Mouse (Mus musculus) kidney, postnatal 25 days (tissue): ENCODE measurements around the gene C1s1.
"Not testable (repeated sequence)": the region's sequence is repeated elsewhere in the genome, so short reads cannot be mapped to it uniquely, and the experiment has no call there.

Experiments
- DNase-seq, 2 experiments: peaks; one replicate each; pipeline ENCODE4 v3.0.0; 2021; ENCODE audit warnings: mixed read lengths in 2 of 2

The C1s1 gene

DNA sequence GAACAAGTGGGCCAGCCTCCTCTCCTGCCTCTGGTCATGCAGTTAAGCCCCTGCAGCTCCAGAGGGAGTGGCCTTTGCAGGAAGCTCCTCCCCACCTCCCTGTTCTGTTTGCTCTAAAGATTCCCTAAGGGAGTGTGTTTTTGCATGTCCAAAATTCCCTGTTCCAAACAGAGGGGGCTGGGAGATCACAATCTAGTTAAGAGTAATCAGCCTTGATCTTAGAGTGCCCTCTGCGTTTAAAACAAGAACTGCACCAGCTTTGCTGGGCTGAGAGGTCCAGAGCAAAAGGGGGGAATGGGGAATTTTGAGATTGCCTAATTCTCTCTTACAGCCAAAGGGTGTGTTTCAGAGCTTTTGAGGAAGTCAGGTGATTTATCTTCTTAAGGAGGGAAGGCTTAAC lies at the start of gene C1s1:
Gene C1s1, minus strand, starts transcription at position 76 of the 400 bp plus-strand sequence.
- peak in 1 of 2 experiments; percentile 80 for DNase-seq

DNA sequence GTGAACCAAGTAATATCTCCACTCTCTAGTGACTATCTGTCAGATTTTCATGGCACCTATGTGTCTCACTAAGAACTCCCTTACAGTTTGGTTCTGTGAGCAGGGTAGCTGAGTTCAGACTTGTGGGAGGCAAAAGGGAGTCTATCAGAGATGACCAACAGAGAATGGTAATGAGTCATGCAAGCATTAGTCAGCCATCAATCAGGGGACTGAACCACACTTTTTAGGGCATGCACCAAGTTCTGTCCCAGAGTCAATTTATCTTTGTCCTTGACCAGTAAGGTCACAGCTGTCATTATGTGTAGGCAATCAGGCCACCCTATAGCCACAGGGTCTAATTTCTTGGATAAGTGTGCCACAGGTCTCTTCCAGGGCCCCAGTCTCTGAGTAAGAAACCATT lies 46.6 kb upstream of the C1s1 start:
- no peak for DNase-seq

DNA sequence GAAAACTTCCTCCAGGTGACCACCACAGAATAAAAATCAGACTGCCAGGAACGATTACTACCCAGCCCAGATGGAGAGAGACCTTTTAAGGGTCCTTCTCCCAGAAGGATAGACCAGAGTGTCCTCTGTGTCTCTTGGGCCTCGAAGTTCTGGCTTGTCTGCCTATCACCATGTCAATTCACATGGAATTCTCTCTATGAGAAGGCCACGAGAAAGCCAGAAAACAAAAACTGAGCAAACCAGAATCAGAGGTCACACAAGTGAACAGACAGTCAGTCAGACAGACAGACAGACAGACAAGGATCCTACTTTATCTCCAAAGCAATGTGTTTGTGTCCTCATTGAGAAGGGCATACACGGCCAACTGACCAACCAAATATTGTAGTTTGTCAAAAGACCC lies 44.1 kb upstream of the C1s1 start:
- DNase-seq = no peak

- DNase-seq = no peak
These were observed 43.6 kb upstream of the C1s1 start for GRCm38 (mm10) chr6:124585761-124586160.

GRCm38 (mm10) chr6:124584935-124585334 lies 42.8 kb upstream of the C1s1 start:
- no peak for DNase-seq

- no peak for DNase-seq
These were observed 40.1 kb upstream of the C1s1 start for GRCm38 (mm10) chr6:124582231-124582630.

DNA sequence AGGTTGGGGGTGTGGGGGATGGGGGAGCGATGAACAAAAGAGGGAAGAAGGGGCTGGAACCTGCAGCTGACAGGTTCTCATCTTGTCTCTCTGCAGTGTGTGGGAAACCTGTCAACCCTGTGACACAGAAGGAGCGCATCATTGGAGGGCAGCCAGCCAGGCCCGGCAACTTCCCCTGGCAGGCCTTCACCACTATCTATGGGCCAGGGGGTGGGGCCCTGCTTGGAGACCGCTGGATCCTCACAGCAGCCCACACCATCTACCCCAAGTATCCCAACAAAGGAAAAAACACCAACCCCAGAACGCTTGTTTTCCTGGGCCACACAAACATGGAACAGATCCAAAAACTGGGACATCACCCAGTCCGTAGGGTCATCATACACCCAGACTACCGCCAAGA lies 38.0 kb upstream of the C1s1 start:
- DNase-seq = not testable (repeated sequence)

DNA sequence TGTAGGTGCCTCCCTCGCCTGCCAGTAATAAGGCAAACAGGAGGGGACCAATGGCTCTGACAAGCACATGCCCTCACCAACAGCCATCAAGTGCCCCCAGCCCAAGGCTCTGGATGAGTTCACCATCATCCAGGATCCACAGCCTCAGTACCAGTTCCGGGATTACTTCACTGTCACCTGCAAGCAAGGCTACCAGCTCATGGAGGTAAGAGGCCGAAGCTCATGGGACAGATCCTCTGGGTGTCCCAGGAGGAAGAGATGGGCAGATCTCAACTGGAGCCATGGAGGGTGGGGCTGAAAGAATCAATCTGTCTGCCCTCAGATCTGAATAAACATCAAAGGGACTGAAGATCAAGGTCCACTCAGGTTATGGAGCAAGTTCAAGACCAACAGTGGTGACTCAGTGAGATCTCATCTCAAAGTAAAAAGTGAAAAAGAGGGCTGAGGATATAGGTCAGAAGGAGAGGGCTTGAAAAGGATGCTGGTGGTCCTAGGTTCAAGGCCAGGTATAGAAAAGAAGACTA lies 33.1 kb upstream of the C1s1 start:
- DNase-seq = not testable (repeated sequence)

DNA sequence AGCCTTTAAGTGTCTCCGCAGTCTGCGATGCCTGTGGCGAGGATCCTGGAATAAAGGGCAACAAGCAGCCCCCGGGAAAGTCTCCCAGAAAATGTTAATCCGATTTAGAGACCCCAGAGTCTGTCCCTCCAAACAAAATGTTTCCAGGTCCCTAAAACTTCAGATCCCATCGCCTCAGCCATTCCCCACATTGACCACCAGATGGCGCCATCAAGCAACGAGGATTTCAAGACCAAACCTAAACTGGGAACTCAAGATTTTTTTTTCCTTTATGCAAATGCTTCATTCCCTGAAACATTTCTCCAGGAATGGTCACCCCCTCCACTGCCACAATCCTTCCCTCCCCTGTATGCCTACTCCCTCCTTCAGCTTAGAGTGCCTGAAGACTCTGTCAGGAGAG lies 27.9 kb upstream of the C1s1 start, which contains the start of gene C1rb:
Gene C1rb, plus strand, starts transcription at position 269 of the 400 bp plus-strand sequence.
- DNase-seq = peak; percentile 58 to 75

GRCm38 (mm10) chr6:124561611-124562010 lies 19.5 kb upstream of the C1s1 start:
- not testable (repeated sequence) for DNase-seq

- DNase-seq = not testable (repeated sequence)
These were observed 19.0 kb upstream of the C1s1 start for GRCm38 (mm10) chr6:124561156-124561555.

- not testable (repeated sequence) for DNase-seq
These were observed 13.8 kb upstream of the C1s1 start for GRCm38 (mm10) chr6:124555956-124556355.

- no peak for DNase-seq
These were observed 10.6 kb upstream of the C1s1 start for GRCm38 (mm10) chr6:124552766-124553165.

- DNase-seq = no peak
These were observed 6.9 kb upstream of the C1s1 start for GRCm38 (mm10) chr6:124549023-124549550.

DNA sequence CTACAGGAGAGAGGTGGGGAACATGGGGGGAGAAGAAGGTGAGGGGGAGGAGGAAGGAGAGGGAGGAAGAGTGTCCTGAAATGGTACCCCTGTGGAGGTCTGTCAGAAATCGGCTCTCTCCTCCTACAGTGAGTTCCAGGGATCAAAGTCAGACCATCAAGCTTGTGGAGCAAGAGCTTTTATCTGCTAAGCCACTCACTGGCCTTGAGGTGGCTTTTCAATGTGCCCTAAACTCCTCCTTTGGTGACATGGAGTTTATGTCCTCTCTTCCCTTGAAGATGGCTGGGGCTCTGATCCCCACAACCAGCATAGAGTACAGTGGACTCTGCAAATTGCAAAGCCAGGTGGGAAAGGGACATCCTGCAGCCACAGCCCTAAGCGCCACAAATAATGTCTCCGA lies 5.8 kb upstream of the C1s1 start:
- not testable (repeated sequence) for DNase-seq

DNA sequence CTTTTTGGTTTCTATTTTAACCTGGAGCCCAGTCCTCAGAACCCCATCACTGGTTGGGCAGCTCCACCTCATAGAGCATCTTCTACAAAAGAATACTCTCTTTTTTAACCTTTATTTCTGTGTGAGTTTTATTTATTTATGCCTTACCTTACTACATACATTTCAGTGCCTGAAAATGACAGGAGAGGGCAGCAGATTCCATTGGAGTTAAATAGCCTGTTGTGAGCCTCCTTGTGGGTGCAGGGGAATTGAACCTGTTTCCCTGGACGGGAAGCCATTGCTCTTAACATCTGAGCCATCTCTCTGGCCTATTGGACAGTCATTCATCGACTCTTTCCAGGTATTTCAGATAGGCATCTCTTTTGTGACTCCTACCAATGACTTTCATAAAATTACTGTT lies 3.3 kb upstream of the C1s1 start:
- DNase-seq = no peak

- peak; percentile 27 to 48 for DNase-seq
These were observed 2.3 kb upstream of the C1s1 start for GRCm38 (mm10) chr6:124544466-124544865.

GRCm38 (mm10) chr6:124541176-124541575 lies 983 bp downstream of the C1s1 start:
- not testable (repeated sequence) for DNase-seq

GRCm38 (mm10) chr6:124536125-124536829 lies 5.9 kb downstream of the C1s1 start:
- DNase-seq = not testable (repeated sequence)

DNA sequence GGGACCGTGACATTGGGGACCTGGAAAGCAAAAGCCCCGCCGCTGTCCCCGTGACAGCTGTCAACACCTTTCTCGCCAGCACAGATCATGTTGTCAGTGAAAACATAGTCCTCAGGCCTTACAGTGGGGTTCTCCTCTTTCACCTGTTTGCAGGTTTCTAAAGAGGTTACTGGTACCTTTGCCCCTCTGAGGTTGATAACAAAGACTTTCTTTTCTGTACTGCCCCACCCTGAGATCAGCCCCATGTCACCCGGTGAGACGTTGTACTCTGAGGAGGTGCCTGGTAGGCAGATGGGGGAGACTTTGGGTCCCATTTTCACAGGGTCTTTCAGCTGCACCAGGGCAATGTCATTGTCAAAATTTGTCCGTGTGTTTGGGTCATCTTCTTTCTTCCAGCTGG lies 11.1 kb downstream of the C1s1 start:
- no peak for DNase-seq

GRCm38 (mm10) chr6:124527881-124528280 lies 14.3 kb downstream of the C1s1 start:
- DNase-seq = no peak

- DNase-seq = not testable (repeated sequence)
These were observed 20.1 kb downstream of the C1s1 start for GRCm38 (mm10) chr6:124522082-124522481.

DNA sequence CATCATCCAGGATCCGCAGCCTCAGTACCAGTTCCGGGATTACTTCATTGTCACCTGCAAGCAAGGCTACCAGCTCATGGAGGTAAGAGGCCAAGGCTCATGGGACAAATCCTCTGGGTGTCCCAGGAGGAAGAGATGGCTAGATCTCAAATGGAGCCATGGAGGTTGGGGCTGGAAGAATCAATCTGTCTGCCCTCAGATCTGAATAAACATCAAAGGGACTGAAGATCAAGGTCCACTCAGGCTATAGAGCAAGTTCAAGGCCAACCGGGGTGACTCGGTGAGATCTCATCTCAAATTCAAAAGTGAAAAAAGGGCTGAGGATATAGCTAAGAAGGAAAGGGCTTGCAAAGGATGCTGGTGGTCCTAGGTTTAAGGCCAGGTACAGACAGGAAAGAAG lies 24.4 kb downstream of the C1s1 start:
- DNase-seq = not testable (repeated sequence)

- DNase-seq = peak; percentile 48 to 77
These were observed 29.8 kb downstream of the C1s1 start, which contains the start of gene C1ra for GRCm38 (mm10) chr6:124512355-124512836. Gene C1ra, plus strand, starts transcription at chr6:124512405.
